Mouse (Mus musculus): Measurements from ENCODE around the gene Tbc1d8. TPM values are rescaled to one million over a fixed set of nuclear protein-coding genes. Genes with fewer than 3 reads are reported as not detected.

Tbc1d8 gene
- polyA plus RNA-seq (2014; fragmentation: Nextera tagmentation; extraction: Ambion mirVana), result 13.2 and 14.7 TPM in 2 replicates

DNA sequence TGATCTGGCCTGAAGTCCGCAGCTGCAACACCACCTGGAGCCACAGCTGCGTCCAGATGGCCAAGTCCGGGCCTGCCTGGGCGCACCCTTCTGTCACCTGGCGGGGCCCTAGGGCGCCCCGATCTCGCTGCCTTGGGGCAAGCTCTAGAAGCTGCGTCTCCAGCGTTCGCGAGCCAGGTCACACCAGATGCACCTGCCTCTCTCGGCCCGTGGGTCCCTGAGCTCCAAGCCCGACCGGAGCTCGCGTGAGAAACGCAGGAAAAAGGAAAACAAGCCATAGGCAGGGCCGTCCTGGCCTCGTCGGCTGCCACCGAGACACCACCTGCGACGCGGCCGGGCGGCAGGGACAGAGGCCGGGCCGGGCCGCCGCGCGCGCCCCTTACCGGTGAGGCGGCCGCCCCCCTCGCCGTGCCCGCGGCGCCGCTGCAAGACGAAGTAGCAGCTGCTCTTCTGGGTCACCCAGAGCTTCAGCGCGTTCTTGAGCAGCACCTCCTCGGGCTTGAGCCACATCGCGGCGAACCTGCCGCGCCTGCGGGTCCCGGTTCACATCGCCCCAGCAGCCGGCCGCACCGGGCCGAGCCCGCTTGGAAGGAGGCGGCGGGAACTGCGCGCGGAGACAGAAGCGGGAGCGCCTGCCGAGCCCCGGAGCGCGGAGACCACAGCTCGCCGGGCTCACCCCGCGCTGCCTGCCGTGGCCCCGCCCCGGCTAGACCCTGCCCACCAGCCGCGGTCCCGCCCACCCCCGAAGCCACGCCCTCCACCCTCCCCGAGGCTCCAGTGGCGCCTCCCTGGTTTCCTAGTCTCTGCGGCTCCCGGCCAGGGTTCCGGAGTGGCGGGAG lies at the start of gene Tbc1d8:
Tbc1d8 (minus strand) TSS at position 699 of the 839 bp plus-strand sequence.
- Histone ChIP-seq H3K4me2 (ENCODE audit: low read length) (peak within 1 kb of the TSS; percentile 97), H3K27me3 (ENCODE audit: control insufficient read depth, insufficient read depth, low read length) (no peaks in the 10 kb centered on the region), H3K36me3 (ENCODE audit: control insufficient read depth, insufficient read depth, low read length) (no peaks in the 10 kb centered on the region), H3K27ac (replicated peaks in 1 of 2; ENCODE audit: control insufficient read depth in 1 of 2, insufficient read depth in 1 of 2, low read depth in 2 of 2, low read length in 2 of 2) (peak within 1 kb of the TSS; percentile 76 to 84), H3K9ac (ENCODE audit: low read length) (peak within 1 kb of the TSS; percentile 85), H3K4me1 (ENCODE audit: control insufficient read depth in 2 of 2, insufficient read depth in 2 of 2, low read length in 2 of 2) (peaks cover 8 to 12% of the 10 kb centered on the region in 2 experiments), H3K9me3 (ENCODE audit: control insufficient read depth, low read length) (no peaks in the 10 kb centered on the region), H3K4me3 (ENCODE audit: control insufficient read depth in 1 of 2, insufficient read depth in 1 of 2, low read depth in 1 of 2, low read length in 2 of 2) (peak within 1 kb of the TSS; percentile 78 to 79)
- ATAC-seq (ENCODE audit: insufficient number of reproducible peaks, insufficient read depth, low FRiP score, low read depth), result peak; percentile 95
- WGBS, result under 1% methylated on average over 80 of the region's 90 CpGs

DNA sequence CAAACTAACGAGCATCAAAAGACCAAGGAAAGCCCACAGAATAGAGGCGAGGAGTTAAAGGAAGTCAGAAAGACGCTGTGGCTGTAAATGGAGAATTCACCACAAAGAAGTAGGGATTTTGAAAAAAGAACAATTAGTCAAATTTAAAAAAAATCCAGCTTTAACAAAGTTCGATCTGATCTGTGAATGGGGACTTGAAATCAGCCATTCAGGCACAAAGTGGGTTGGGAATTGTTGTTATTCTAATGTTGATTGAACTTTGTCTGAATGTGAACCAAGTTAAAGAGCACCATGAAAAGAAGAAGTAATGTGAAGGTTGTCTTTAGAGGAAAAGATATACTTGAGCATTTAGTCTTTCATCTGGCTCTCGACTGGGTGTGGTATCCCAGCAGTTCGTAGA lies 49.8 kb upstream of the Tbc1d8 start:
- Histone ChIP-seq H3K9me3 (ENCODE audit: control insufficient read depth, low read length) (no peaks in the 10 kb centered on the region), H3K27ac (replicated peaks in 1 of 2; ENCODE audit: control insufficient read depth in 1 of 2, insufficient read depth in 1 of 2, low read depth in 2 of 2, low read length in 2 of 2) (no peak overlapping the region), H3K4me1 (ENCODE audit: control insufficient read depth in 2 of 2, insufficient read depth in 2 of 2, low read length in 2 of 2) (no peaks in the 10 kb centered on the region), H3K4me3 (ENCODE audit: control insufficient read depth in 1 of 2, insufficient read depth in 1 of 2, low read depth in 1 of 2, low read length in 2 of 2) (no peak overlapping the region), H3K4me2 (ENCODE audit: low read length) (no peak overlapping the region), H3K36me3 (ENCODE audit: control insufficient read depth, insufficient read depth, low read length) (no peaks in the 10 kb centered on the region), H3K27me3 (ENCODE audit: control insufficient read depth, insufficient read depth, low read length) (no peaks in the 10 kb centered on the region), H3K9ac (ENCODE audit: low read length) (no peak overlapping the region)
- no peak for ATAC-seq (ENCODE audit: insufficient number of reproducible peaks, insufficient read depth, low FRiP score, low read depth)
- 67% methylated on average over 6 of the region's 6 CpGs for WGBS

DNA sequence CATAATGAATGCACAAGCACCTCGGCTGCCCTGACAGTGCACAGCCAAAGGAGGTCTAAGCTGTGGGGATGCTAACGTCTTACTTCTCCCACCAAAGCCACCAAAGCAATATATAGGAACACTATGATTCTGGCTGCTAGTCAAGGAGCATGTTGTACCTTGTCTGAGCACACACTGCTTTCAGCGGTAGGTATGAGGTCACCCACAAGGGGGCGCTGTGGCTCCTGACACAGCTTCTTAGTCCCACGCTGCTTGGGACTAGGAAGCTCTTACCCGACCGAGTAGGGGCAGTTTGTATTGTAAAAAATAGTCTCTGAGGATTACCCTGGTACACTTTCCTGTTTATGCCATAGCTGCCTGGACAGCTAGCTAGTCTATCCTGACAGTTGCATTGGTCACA lies 48.9 kb upstream of the Tbc1d8 start:
- Histone ChIP-seq H3K36me3 (ENCODE audit: control insufficient read depth, insufficient read depth, low read length) (no peaks in the 10 kb centered on the region), H3K4me3 (ENCODE audit: control insufficient read depth in 1 of 2, insufficient read depth in 1 of 2, low read depth in 1 of 2, low read length in 2 of 2) (no peak overlapping the region), H3K9ac (ENCODE audit: low read length) (no peak overlapping the region), H3K4me2 (ENCODE audit: low read length) (no peak overlapping the region), H3K27me3 (ENCODE audit: control insufficient read depth, insufficient read depth, low read length) (no peaks in the 10 kb centered on the region), H3K9me3 (ENCODE audit: control insufficient read depth, low read length) (no peaks in the 10 kb centered on the region), H3K4me1 (ENCODE audit: control insufficient read depth in 2 of 2, insufficient read depth in 2 of 2, low read length in 2 of 2) (no peaks in the 10 kb centered on the region), H3K27ac (replicated peaks in 1 of 2; ENCODE audit: control insufficient read depth in 1 of 2, insufficient read depth in 1 of 2, low read depth in 2 of 2, low read length in 2 of 2) (no peak overlapping the region)
- no peak for ATAC-seq (ENCODE audit: insufficient number of reproducible peaks, insufficient read depth, low FRiP score, low read depth)
- 6% methylated on average over 7 of the region's 7 CpGs for WGBS

- no peaks in the 10 kb centered on the region for H3K27me3 ChIP-seq (ENCODE audit: control insufficient read depth, insufficient read depth, low read length)
- WGBS, result 68% methylated on average over 9 of the region's 9 CpGs
- no peaks in the 10 kb centered on the region for H3K9me3 ChIP-seq (ENCODE audit: control insufficient read depth, low read length)
- no peak overlapping the region for H3K9ac ChIP-seq (ENCODE audit: low read length)
- ATAC-seq (ENCODE audit: insufficient number of reproducible peaks, insufficient read depth, low FRiP score, low read depth), result no peak
- H3K36me3 ChIP-seq (ENCODE audit: control insufficient read depth, insufficient read depth, low read length), result no peaks in the 10 kb centered on the region
- no peaks in the 10 kb centered on the region for H3K4me1 ChIP-seq (ENCODE audit: control insufficient read depth in 2 of 2, insufficient read depth in 2 of 2, low read length in 2 of 2)
- no peak overlapping the region for H3K4me2 ChIP-seq (ENCODE audit: low read length)
- no peak overlapping the region for H3K27ac ChIP-seq (replicated peaks in 1 of 2; ENCODE audit: control insufficient read depth in 1 of 2, insufficient read depth in 1 of 2, low read depth in 2 of 2, low read length in 2 of 2)
- H3K4me3 ChIP-seq (ENCODE audit: control insufficient read depth in 1 of 2, insufficient read depth in 1 of 2, low read depth in 1 of 2, low read length in 2 of 2), result no peak overlapping the region
Observed at GRCm38 (mm10) chr1:39526371-39527167, 48.0 kb upstream of the Tbc1d8 start.

- 71% methylated on average over 7 of the region's 7 CpGs for WGBS
- H3K4me3 ChIP-seq (ENCODE audit: control insufficient read depth in 1 of 2, insufficient read depth in 1 of 2, low read depth in 1 of 2, low read length in 2 of 2), result no peak overlapping the region
- H3K27ac ChIP-seq (replicated peaks in 1 of 2; ENCODE audit: control insufficient read depth in 1 of 2, insufficient read depth in 1 of 2, low read depth in 2 of 2, low read length in 2 of 2), result no peak overlapping the region
- no peak overlapping the region for H3K4me2 ChIP-seq (ENCODE audit: low read length)
- no peaks in the 10 kb centered on the region for H3K36me3 ChIP-seq (ENCODE audit: control insufficient read depth, insufficient read depth, low read length)
- no peak overlapping the region for H3K9ac ChIP-seq (ENCODE audit: low read length)
- no peaks in the 10 kb centered on the region for H3K27me3 ChIP-seq (ENCODE audit: control insufficient read depth, insufficient read depth, low read length)
- H3K4me1 ChIP-seq (ENCODE audit: control insufficient read depth in 2 of 2, insufficient read depth in 2 of 2, low read length in 2 of 2), result no peaks in the 10 kb centered on the region
- H3K9me3 ChIP-seq (ENCODE audit: control insufficient read depth, low read length), result no peaks in the 10 kb centered on the region
- no peak for ATAC-seq (ENCODE audit: insufficient number of reproducible peaks, insufficient read depth, low FRiP score, low read depth)
Observed at GRCm38 (mm10) chr1:39525763-39526162, 47.2 kb upstream of the Tbc1d8 start.

GRCm38 (mm10) chr1:39522519-39522918 lies 44.0 kb upstream of the Tbc1d8 start:
- 30% methylated on average over 5 of the region's 5 CpGs for WGBS
- no peak overlapping the region for H3K4me3 ChIP-seq (ENCODE audit: control insufficient read depth in 1 of 2, insufficient read depth in 1 of 2, low read depth in 1 of 2, low read length in 2 of 2)
- no peaks in the 10 kb centered on the region for H3K36me3 ChIP-seq (ENCODE audit: control insufficient read depth, insufficient read depth, low read length)
- no peak for ATAC-seq (ENCODE audit: insufficient number of reproducible peaks, insufficient read depth, low FRiP score, low read depth)
- no peak overlapping the region for H3K27ac ChIP-seq (replicated peaks in 1 of 2; ENCODE audit: control insufficient read depth in 1 of 2, insufficient read depth in 1 of 2, low read depth in 2 of 2, low read length in 2 of 2)
- H3K4me2 ChIP-seq (ENCODE audit: low read length), result no peak overlapping the region
- no peak overlapping the region for H3K9ac ChIP-seq (ENCODE audit: low read length)
- peaks cover 4% of the 10 kb centered on the region for H3K9me3 ChIP-seq (ENCODE audit: control insufficient read depth, low read length)
- H3K4me1 ChIP-seq (ENCODE audit: control insufficient read depth in 2 of 2, insufficient read depth in 2 of 2, low read length in 2 of 2), result no peaks in the 10 kb centered on the region
- no peaks in the 10 kb centered on the region for H3K27me3 ChIP-seq (ENCODE audit: control insufficient read depth, insufficient read depth, low read length)

- H3K9me3 ChIP-seq (ENCODE audit: control insufficient read depth, low read length), result peaks cover 4% of the 10 kb centered on the region
- no peaks in the 10 kb centered on the region for H3K4me1 ChIP-seq (ENCODE audit: control insufficient read depth in 2 of 2, insufficient read depth in 2 of 2, low read length in 2 of 2)
- no peaks in the 10 kb centered on the region for H3K36me3 ChIP-seq (ENCODE audit: control insufficient read depth, insufficient read depth, low read length)
- no peak overlapping the region for H3K4me2 ChIP-seq (ENCODE audit: low read length)
- WGBS, result 88% methylated on average over 7 of the region's 7 CpGs
- no peak overlapping the region for H3K9ac ChIP-seq (ENCODE audit: low read length)
- ATAC-seq (ENCODE audit: insufficient number of reproducible peaks, insufficient read depth, low FRiP score, low read depth), result no peak
- H3K27ac ChIP-seq (replicated peaks in 1 of 2; ENCODE audit: control insufficient read depth in 1 of 2, insufficient read depth in 1 of 2, low read depth in 2 of 2, low read length in 2 of 2), result no peak overlapping the region
- H3K4me3 ChIP-seq (ENCODE audit: control insufficient read depth in 1 of 2, insufficient read depth in 1 of 2, low read depth in 1 of 2, low read length in 2 of 2), result no peak overlapping the region
- no peaks in the 10 kb centered on the region for H3K27me3 ChIP-seq (ENCODE audit: control insufficient read depth, insufficient read depth, low read length)
Observed at GRCm38 (mm10) chr1:39521326-39521725, 42.8 kb upstream of the Tbc1d8 start.

Measured in heart, embryonic 14.5 days (tissue).